Mouse (Mus musculus): ENCODE data around the gene 1700123O20Rik.

The 1700123O20Rik gene

DNA sequence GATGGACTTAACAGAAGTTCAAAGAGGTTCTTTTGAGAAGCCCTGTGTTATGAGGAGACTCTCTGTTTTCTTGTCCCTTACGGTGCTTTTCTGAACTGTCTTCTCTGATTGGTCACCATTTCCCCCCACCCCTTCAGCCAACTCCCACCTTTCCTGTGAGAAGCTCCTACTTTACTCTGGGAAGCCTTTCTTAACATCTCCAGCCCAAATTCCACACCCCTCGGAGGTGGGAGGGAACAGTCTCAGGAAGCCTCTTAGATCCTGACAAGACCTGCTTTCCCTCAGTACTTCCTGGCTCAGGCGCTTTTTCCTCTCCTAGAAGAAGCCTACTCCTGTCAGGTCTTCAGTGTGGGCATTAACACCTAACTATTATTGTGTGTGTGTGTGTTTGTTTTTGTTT lies 13.6 kb downstream of the 1700123O20Rik start:
- POLR2A ChIA-PET = interaction anchor here in 3 of 4 experiments (0.5 to 4.3 kb wide), 10 partner anchors 10 to 392 kb away, joined by 3 to 18 read pairs (median 3); partner anchors contain the start of genes 1700123O20Rik (in 3 of the 3), Acin1 (in 2 of the 3) and Haus4 (in 1 of the 3)
- CTCF ChIA-PET = interaction anchor here in 2 of 4 experiments (0.8 to 2.2 kb wide), 5 partner anchors 30 to 100 kb away, joined by 3 to 7 read pairs (median 4); no protein-coding TSS in a partner anchor

DNA sequence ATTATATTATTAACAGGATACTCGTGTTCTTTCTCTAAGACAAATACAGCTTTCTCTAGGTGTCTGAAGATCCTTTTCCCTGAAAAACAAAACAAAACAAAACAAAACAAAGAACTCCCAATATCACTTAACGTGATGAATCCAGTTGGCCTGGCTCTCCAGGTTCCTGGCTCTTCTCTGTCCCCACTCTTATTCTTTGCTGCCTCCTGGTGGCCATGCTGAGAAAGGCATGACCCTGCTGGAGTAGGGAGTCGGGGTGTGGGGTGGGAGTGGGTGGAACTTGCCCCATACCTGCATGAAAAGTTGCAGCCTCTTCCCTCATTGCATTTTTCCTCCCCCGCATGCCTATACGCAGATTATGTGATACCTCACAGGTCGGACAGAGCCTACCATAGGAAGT lies 15.3 kb downstream of the 1700123O20Rik start:
- ChIA-PET CTCF (interaction anchor here in 3 of 4 experiments (0.5 to 3.8 kb wide), 11 partner anchors 9 to 284 kb away, joined by 3 to 17 read pairs (median 3); partner anchors contain the start of genes Haus4 (in 1 of the 3) and Slc7a7 (in 1 of the 3)), POLR2A (interaction anchor here in 2 of 4 experiments (0.6 to 4.3 kb wide), 3 partner anchors 15 to 1003 kb away, joined by 3 to 18 read pairs (median 4); partner anchors contain the start of genes 1700123O20Rik (in 1 of the 2) and Acin1 (in 1 of the 2))

DNA sequence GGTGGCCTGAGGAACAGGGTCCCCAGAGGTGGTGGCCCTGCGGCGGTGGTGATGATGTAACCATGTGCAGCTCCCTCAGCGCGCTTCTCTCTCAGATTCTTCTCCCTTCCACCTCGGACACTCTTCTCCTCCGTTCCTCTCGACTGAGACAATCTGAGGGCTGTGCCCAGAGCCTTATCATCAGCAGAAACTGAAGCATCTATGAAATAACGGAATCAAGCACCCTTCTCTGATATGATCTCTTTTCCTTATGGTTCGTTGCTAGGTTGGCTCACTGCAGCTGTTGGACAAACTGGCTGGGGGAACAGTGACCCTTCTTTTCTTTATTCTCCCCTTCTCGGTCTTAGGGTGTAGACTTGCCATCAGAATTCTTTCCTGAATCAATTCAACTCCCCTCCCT lies 17.2 kb downstream of the 1700123O20Rik start:
- POLR2A ChIA-PET = interaction anchor here in 2 of 4 experiments (1.0 to 2.3 kb wide), 2 partner anchors 9 to 220 kb away, joined by 3 to 7 read pairs; partner anchors contain the start of gene Cebpe (in 1 of the 2)
- CTCF ChIA-PET = interaction anchor here in 3 of 4 experiments (0.5 to 3.8 kb wide), 4 partner anchors 44 to 140 kb away, joined by 3 to 17 read pairs (median 8); no protein-coding TSS in a partner anchor

DNA sequence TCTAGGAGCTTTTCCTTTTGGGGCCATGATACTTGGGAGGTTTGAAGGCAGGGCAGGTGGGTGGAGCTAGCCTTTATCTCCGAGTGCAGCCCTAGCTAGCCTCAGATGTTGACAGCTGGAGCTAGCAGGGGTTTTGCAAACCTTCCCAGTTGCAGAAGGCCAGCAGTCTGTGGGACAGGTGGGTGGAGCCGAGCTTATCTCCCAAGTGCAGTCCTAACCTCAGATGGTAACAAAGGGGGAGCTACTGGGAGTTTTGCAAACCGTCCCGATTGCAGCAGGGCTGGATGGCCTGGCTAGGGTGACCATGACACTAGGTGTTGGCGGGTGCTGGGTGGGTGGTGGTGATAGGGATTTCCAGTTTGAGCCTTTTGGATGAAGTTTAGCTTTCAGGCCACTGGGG lies 19.8 kb downstream of the 1700123O20Rik start:
- CTCF ChIA-PET = interaction anchor here in 3 of 4 experiments (0.6 to 2.2 kb wide), 14 partner anchors 8 to 138 kb away, joined by 3 to 10 read pairs (median 4); partner anchors contain the start of gene Acin1 (in 1 of the 3)
- POLR2A ChIA-PET = interaction anchor here (0.6 to 1.8 kb wide), 9 partner anchors 9 to 309 kb away, joined by 3 to 6 read pairs (median 4); partner anchors contain the start of genes 1700123O20Rik (in 4 of the 4), Acin1 (in 2 of the 4) and Ngdn (in 1 of the 4)

DNA sequence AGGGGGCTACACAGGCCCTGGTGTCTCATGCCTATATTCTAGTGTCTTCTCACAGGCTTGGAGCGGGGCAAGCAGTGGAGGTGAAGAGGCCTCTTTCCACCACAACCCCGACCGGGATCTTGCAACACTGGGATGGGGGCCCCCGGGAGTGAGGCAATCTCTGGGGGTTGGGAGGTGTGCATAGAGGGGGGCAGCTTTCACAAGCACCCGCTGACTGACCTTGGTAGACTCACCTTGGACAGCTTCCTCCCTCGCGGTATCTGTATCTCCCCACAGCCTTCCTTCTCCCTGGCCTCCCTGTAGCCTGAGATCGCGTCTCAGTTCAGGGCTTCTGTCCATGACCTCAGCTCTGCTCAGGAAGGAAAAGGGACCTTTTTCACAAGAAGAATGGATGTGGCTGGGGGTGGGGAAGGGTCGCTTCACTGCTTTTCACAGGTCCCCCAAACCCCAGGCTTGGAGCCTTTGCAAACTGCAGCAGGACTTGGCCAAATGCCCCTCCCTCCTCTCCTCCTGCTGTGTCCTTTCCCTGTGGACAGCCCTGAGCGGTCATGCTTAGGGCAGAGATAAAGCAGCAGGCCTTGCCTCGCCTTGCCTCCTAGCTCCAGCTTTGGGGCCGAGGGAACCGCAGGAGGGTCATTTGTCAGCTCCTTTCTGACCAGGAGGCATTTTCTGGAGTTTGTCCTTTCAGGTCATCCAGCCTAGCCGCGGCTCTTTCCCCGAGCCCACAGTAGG lies 20.7 kb downstream of the 1700123O20Rik start:
- CTCF ChIA-PET = interaction anchor here (0.5 to 2.2 kb wide), 8 partner anchors 7 to 179 kb away, joined by 3 to 10 read pairs (median 4); partner anchors contain the start of gene Acin1 (in 1 of the 4)
- POLR2A ChIA-PET = interaction anchor here in 3 of 4 experiments (0.6 to 1.0 kb wide), 6 partner anchors 8 to 308 kb away, joined by 3 to 4 read pairs (median 3); partner anchors contain the start of genes 1700123O20Rik (in 2 of the 3) and Ngdn (in 1 of the 3)

DNA sequence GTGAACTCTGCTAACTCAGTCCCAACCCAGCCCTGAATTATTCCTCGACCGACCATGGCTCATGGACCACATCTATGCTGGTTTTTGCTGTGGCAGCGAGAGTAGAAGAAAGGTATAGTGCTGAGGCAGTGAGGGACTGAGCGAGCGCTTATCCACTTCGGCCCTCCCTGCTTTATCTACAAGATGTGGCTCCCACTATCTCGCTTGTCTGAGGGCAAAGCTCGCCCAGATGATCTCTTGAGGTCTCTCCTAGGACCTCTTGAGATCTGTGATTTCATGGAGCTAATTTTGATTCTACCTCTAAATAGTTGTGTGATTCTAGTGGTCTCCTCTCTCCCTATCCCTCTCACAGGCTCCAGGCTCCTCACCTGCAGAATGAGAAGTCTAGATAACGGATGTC lies 23.0 kb downstream of the 1700123O20Rik start:
- CTCF ChIA-PET = interaction anchor here in 1 of 4 experiments (0.7 kb wide), 1 partner anchor 756 kb away, joined by 3 read pairs; no protein-coding TSS in a partner anchor
- POLR2A ChIA-PET = no interaction called here

DNA sequence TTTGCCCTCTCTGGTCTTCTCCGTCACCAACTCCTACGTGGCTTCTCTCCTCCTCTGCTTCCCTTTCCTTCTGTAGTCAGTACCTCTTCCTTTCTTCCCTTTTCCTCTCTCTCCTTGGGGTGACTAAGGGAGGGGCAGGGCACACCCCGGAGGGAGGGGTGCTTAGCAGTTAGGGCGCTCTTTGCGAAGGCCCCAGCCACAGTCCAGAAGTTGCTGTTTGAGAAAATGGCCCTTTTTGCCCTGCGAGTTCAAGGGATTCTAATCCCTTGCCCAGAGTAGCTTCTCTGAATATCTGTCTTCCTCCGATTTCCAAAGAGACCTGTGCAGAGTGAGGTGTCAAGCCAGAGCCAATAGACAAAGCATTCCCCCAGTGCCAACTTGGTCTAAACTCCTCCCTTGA lies 26.1 kb downstream of the 1700123O20Rik start, which contains the start of gene Cebpe:
Gene Cebpe, minus strand, starts transcription at position 101 of the 400 bp plus-strand sequence.
- ChIA-PET CTCF (interaction anchor here (0.6 to 6.2 kb wide), 16 partner anchors 43 to 303 kb away, joined by 3 to 130 read pairs (median 4); partner anchors contain the start of genes Cdh24 (in 1 of the 4), Ngdn (in 1 of the 4) and Slc7a8 (in 1 of the 4)), POLR2A (interaction anchor here in 3 of 4 experiments (0.6 to 4.3 kb wide), 11 partner anchors 9 to 227 kb away, joined by 3 to 27 read pairs (median 5); partner anchors contain the start of genes 1700123O20Rik (in 1 of the 3), Acin1 (in 1 of the 3) and Ppp1r3e (in 1 of the 3))

DNA sequence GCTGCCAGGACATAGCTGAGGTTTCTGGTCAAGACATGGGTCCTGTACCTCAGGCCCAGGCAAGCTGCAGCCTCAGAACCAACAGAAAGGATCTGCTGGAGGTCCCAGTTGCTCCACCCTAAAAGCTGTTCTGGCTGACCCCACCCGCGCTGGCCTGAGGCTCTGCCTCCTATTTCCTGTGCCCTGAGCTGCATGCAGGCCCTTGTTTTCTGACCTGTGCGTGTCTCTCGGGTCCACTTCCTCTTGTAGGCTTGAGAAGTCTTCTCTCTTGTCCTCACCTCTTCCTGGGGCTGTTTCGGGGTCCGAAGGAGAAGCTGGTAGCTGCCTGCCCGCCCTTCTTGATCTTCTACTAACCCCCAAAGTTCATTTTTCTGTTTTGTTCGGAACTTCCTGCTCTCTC lies 26.8 kb downstream of the 1700123O20Rik start:
- POLR2A ChIA-PET = interaction anchor here in 3 of 4 experiments (0.6 to 4.3 kb wide), 7 partner anchors 9 to 98 kb away, joined by 3 to 27 read pairs (median 7); partner anchors contain the start of genes 1700123O20Rik (in 1 of the 3) and Acin1 (in 1 of the 3)
- CTCF ChIA-PET = interaction anchor here (0.6 to 6.2 kb wide), 13 partner anchors 44 to 302 kb away, joined by 3 to 130 read pairs (median 4); partner anchors contain the start of gene Ngdn (in 1 of the 4)

DNA sequence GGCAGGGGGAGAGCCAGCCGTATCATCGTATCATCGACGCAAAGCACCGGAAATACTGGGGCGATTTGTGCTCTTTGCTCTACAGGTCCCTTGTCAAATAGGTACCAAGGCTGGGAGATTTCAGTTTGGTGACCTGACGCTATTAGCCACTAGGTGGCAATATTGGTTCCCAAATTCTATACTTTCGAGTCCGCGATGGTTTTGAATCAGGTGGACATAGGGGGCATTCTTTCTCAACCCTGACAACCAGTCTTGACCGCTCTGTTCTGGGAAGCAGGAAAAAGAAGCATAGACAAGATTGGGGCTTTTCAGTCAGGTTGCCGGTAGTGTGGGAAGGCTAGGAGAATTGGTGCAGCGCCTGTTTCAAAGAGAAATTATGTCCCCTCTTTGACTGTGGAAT lies 28.1 kb downstream of the 1700123O20Rik start:
- CTCF ChIA-PET = interaction anchor here (0.6 to 6.2 kb wide), 29 partner anchors 8 to 943 kb away, joined by 3 to 130 read pairs (median 4); partner anchors contain the start of gene Ngdn (in 1 of the 4)

DNA sequence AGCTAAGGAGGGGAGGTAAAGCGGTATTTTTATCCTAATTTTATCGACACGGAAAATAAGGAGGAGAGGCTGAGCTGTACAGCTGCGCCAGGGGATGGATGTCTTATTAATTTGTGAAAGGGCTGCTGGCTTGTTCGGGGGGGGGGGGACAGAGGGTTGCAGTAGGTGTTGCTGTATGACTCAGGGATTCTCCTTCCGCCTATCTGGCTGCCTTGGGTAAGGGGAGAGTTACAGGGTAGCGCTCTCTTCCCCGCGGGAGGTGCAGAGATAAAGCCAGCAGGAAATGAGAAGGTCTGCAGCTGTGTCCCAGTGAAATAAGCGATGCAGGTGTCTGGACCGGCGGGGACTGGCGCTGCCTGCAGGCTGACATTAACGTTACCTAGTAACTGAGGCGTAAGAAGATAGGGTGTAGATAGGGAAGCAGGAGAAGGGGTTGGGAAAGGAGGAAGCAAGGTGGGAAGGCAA lies 28.6 kb downstream of the 1700123O20Rik start:
- CTCF ChIA-PET = interaction anchor here (0.5 to 6.2 kb wide), 31 partner anchors 9 to 943 kb away, joined by 3 to 130 read pairs (median 4); partner anchors contain the start of gene Ngdn (in 1 of the 4)
- POLR2A ChIA-PET = interaction anchor here (0.6 to 4.3 kb wide), 15 partner anchors 8 to 265 kb away, joined by 3 to 27 read pairs (median 5); partner anchors contain the start of genes 1700123O20Rik (in 2 of the 4) and Acin1 (in 2 of the 4)

More for the DNA sequence above, 28.1 kb downstream of the 1700123O20Rik start:
- POLR2A ChIA-PET = interaction anchor here (0.6 to 4.3 kb wide), 16 partner anchors 8 to 265 kb away, joined by 3 to 27 read pairs (median 4); partner anchors contain the start of genes 1700123O20Rik (in 2 of the 4) and Acin1 (in 2 of the 4)

DNA sequence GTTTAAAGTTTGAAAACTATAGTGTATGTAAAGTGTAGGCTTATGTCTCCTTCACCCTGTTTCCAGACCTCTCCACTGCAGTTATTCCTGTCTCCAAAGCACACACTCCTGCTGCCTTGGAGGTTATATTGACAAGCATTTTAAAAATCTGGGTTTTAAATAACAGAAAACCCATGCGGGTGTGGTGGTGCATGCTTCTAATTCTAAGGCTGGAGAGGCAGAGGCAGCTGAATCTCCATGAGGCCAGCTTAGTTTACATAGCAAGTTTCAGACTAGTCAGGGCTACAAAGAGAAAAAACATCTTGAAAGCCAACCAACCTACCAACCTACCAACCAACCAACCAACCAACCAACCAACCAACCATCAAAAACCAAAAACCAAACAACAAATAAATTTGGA lies 29.4 kb downstream of the 1700123O20Rik start:
- ChIA-PET POLR2A (interaction anchor here in 3 of 4 experiments (0.9 to 4.3 kb wide), 12 partner anchors 9 to 282 kb away, joined by 3 to 27 read pairs (median 4); partner anchors contain the start of genes 1700123O20Rik (in 2 of the 3) and Acin1 (in 2 of the 3)), CTCF (interaction anchor here (0.5 to 6.2 kb wide), 15 partner anchors 10 to 312 kb away, joined by 3 to 130 read pairs (median 4); no protein-coding TSS in a partner anchor)

DNA sequence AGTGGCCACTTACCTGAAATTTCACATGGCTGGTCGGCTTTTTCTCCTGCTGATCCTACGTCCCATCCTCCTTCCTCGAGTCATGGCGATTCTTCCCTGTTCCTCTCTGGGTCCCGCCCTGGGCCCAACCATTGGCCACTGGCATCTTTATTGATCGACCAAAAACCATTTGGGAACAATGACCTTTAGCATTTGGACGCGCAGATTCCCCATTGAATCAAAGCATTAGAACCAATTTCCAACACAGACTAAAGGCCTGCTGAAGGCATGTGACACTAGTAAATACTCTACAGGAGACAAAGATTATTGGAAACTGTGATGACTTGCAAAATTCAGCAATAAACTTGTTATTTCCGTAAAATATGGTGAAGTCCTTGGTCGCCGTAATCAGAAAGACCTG lies 34.0 kb downstream of the 1700123O20Rik start:
- POLR2A ChIA-PET = interaction anchor here in 1 of 4 experiments (1.3 kb wide), 1 partner anchor 288 kb away, joined by 3 read pairs; no protein-coding TSS in a partner anchor
- CTCF ChIA-PET = no interaction called here

DNA sequence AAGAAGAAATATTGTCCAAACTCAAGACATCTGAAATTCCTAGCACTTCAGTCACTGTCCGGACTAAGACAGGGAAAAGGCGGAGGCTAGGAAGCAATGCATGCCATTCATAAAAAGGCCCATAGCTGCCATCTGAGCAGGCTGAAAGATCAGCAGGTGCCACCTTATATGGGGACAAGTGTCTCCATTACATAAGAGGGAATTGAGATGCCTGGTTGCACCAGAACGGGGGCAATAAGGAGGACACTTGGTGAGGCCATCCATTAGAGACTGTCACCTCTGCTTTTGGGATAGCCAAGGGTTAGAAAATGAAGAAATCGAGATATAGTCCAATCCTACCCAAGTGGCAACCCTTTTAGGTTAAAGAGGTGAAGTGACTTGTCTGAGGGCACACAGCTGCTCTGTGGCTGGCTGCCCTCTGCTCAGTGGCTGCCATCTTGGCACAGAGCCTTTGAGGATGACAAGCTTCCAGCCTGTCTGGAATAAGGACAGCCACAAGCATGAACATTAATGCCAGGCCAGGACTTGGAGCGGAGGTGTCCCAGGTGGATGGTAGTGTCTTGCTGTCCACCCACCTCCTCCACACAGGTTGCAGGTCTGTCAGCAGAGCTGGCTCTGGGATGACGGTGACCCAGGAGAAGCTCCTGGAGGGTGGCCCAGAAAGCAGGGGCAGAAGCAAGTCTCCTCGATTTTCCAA lies 34.8 kb downstream of the 1700123O20Rik start:
- ChIA-PET CTCF (interaction anchor here in 3 of 4 experiments (0.6 to 1.5 kb wide), 4 partner anchors 65 to 97 kb away, joined by 3 to 7 read pairs (median 4); no protein-coding TSS in a partner anchor), POLR2A (interaction anchor here in 1 of 4 experiments (1.5 kb wide), 1 partner anchor 15 kb away, joined by 4 read pairs; no protein-coding TSS in a partner anchor)

DNA sequence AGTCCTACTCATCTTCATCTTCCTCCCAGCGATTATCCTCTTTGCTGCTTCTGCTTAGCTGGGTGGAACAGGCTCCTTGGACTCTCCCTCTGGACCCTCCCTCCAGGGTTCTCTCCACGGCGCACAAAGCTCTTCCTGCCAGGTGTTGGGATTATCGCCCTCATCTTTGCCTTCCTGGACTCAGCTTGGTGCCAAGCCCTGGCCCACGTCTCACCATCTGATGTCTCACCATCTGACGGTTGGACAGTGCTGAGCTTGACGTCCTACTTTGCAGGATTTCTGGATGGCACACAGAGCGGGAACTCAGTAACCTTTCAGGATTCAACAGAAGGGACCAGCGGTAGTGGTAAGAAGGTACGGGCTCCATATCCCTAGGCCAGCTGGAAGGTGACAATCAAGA lies 35.7 kb downstream of the 1700123O20Rik start:
- ChIA-PET CTCF (interaction anchor here in 2 of 4 experiments (1.1 to 1.5 kb wide), 3 partner anchors 64 to 66 kb away, joined by 3 to 7 read pairs (median 3); no protein-coding TSS in a partner anchor), POLR2A (interaction anchor here in 3 of 4 experiments (0.6 to 1.5 kb wide), 4 partner anchors 16 to 191 kb away, joined by 3 to 4 read pairs (median 3); no protein-coding TSS in a partner anchor)

DNA sequence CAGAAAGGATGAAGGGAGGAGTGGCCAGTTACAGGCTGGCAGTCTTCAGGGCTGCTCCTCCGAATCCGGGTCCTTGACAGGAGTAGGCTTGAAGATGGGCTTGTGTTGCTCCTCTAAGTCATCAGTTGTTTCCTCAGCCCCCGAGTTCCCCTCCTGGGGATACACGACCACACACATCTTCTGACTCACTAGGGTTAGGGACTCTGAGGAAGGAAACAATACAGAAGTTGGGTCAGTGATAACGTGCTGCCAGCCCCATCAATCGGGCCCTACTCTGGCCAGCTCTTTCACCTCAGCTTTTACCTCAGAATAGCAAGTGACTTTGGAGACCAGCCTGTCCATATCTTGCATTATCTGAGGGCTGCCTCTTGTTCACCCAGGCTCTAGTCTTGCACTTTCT lies 38.0 kb downstream of the 1700123O20Rik start:
- POLR2A ChIA-PET = no interaction called here
- CTCF ChIA-PET = interaction anchor here in 1 of 4 experiments (1.1 kb wide), 1 partner anchor 55 kb away, joined by 3 read pairs; no protein-coding TSS in a partner anchor

DNA sequence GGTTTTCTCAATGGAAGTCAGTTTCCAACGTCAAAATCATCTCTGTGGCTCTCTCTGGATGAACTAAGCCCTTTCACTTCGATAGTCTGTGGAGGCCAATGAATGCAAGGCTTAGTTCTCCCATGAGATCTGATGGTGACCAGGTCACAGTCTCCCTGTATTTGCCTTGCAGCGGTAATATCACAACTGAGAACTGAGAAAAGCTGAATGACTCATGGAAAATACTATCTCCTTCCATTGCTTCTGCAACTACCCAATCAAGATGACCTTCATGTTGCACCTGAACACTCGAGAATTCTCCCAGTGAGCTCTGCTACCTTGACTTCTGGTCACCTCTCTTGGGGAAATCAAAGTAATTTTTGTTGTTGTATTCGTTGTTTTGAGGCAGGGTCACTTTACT lies 41.5 kb downstream of the 1700123O20Rik start:
- ChIA-PET CTCF (no interaction called here), POLR2A (interaction anchor here in 1 of 4 experiments (1.5 kb wide), 1 partner anchor 9 kb away, joined by 4 read pairs; no protein-coding TSS in a partner anchor)
